Mouse (Mus musculus) midbrain, postnatal 0 days (tissue): Measurements from ENCODE around the gene Kcnip1. TPM values are rescaled to one million over a fixed set of nuclear protein-coding genes. Genes with fewer than 3 reads are reported as not detected.

ENCODE experiments used
- ATAC-seq: fragments of 200-750 bp; cut with Nextera tagmentation; 2 replicates; pipeline ENCODE4 v1.8.0; 2017; ENCODE audit warnings: moderate number of reproducible peaks, mild to moderate bottlenecking, moderate TSS enrichment, moderate library complexity; ENCODE audit not compliant: low FRiP score
- DNase-seq: peaks from one replicate; pipeline ENCODE4 v3.0.0-alpha.2; 2015; ENCODE audit warnings: low spot score
- H3K27ac ChIP-seq: fragments of 300-500 bp; sonication (generic); 2 replicates; pipeline ENCODE4 v1.5.1; 2014; ENCODE audit warnings: low read depth, mild to moderate bottlenecking, low read length, mixed read lengths
- H3K27me3 ChIP-seq: fragments of 300-500 bp; sonication (generic); 2 replicates; pipeline ENCODE4 v1.6.1; 2014; ENCODE audit warnings: low read length, control low read depth, mixed read lengths; ENCODE audit not compliant: insufficient read depth
- H3K36me3 ChIP-seq: fragments of 300-500 bp; sonication (generic); 2 replicates; pipeline ENCODE4 v1.6.1; 2014; ENCODE audit warnings: low read length, control low read depth, mixed read lengths; ENCODE audit not compliant: insufficient read depth
- H3K4me1 ChIP-seq: fragments of 300-500 bp; sonication (generic); 2 replicates; pipeline ENCODE4 v1.6.1; 2014; ENCODE audit warnings: mild to moderate bottlenecking, control low read depth, antibody characterized with exemption, low read length, mixed read lengths; ENCODE audit not compliant: insufficient read depth
- H3K4me2 ChIP-seq: fragments of 300-500 bp; sonication (generic); 2 replicates; pipeline ENCODE4 v1.6.1; 2014; ENCODE audit warnings: low read depth, mild to moderate bottlenecking, low read length, mixed read lengths; ENCODE audit not compliant: poor library complexity, severe bottlenecking
- H3K4me3 ChIP-seq: fragments of 300-500 bp; sonication (generic); 2 replicates; pipeline ENCODE4 v1.5.1; 2014; ENCODE audit warnings: low read depth, mild to moderate bottlenecking, low read length, moderate library complexity
- H3K9ac ChIP-seq: fragments of 300-500 bp; sonication (generic); replicated peaks from 2 replicates; pipeline ENCODE4 v1.6.1; 2014; ENCODE audit warnings: mild to moderate bottlenecking, low read length, moderate library complexity, mixed read lengths; ENCODE audit not compliant: poor library complexity, severe bottlenecking
- H3K9me3 ChIP-seq: fragments of 300-500 bp; sonication (generic); 2 replicates; pipeline ENCODE4 v1.6.1; 2016; ENCODE audit warnings: low read length, control low read depth
- CTCF ChIP-seq: IDR thresholded peaks from 2 replicates; pipeline ENCODE4 v1.5.1; 2016; ENCODE audit warnings: antibody characterized with exemption, mild to moderate bottlenecking
- WGBS: fragments of 180-500 bp; shearing (Covaris S2); extraction: QIAGEN DNeasy Blood & Tissue Kit; methylation state at CpG from one replicate; pipeline ENCODE4 v1.1.7; 2014; 5-methylcytosine and 5-hydroxymethylcytosine counted together
- polyA plus RNA-seq: library from polyadenylated mRNA; unstranded; fragments of >200 nt; fragmentation: Nextera tagmentation; extraction: Ambion mirVana; gene quantifications from 2 replicates; pipeline ENCODE4 v1.2.1, GENCODE M21; 2015
- total RNA-seq: library from RNA; depleted of rRNA; stranded (reverse); fragments of >200 nt; gene quantifications from 2 replicates; pipeline ENCODE4 v1.2.3, GENCODE M21; 2014

The Kcnip1 gene
- total and polyA plus RNA-seq, 2 experiments from 2014 or later = 93.8 to 145 TPM

DNA sequence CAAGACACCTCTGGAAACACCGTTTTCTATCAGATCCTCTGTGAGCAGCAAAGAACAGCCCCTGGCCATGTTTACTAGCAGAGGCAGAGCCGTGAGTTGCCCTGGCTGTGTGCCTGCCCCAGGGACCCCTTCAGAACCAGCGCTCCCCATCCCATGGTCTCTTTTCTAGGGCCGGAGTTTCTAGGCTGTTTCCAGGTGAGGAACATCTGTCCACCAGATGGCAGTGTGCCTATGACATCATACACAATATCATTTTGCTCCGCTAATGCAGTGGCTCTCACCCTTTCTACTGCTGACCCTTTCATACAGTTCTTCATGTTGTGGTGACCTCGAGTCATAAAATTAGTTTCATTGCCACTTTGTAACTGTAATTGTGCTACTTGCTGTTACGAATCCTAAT is 64.3 kb downstream of the Kcnip1 start:
- Histone ChIP-seq H3K4me2 (no peak overlapping the region), H3K4me3 (no peak overlapping the region), H3K27ac (no peak overlapping the region), H3K36me3 (no peaks in the 10 kb centered on the region), H3K27me3 (no peaks in the 10 kb centered on the region), H3K4me1 (peaks cover 3% of the 10 kb centered on the region; the same call in 1 of the 2 replicates), H3K9me3 (no peaks in the 10 kb centered on the region), H3K9ac (no peak overlapping the region)
- WGBS = 45% methylated on average over 7 of the region's 7 CpGs
- peak; percentile 67; the same call in 1 of the 2 replicates for ATAC-seq
- peak; percentile 87 for TF ChIP-seq CTCF
- peak; percentile 79 for DNase-seq

DNA sequence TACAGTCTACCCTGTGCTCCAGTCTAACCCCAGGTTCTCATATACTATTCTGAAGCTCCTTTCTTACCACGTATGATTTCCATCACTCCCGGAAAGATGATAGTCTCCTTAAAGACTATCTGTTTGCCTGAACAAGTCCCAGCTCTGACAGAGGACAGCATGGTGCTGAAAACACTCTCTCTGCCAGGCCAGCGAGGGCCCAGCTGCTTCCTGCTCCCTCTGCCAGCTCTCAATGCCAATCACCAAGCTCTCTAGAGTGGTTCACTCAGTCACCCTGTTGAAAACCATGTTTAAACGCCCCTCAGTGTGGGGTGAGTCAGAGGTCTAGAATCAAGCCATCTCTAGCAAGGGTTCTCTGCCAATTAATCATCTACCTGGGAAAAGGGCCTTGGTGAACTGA is 65.1 kb downstream of the Kcnip1 start:
- no peak for ATAC-seq
- no peak for TF ChIP-seq CTCF
- no peak overlapping the region for H3K4me3 ChIP-seq
- peak; percentile 53 for DNase-seq
- H3K27ac ChIP-seq = no peak overlapping the region
- no peaks in the 10 kb centered on the region for H3K36me3 ChIP-seq
- H3K4me2 ChIP-seq = no peak overlapping the region
- peaks cover 3% of the 10 kb centered on the region; the same call in 1 of the 2 replicates for H3K4me1 ChIP-seq
- WGBS = 74% methylated on average over 4 of the region's 4 CpGs
- no peaks in the 10 kb centered on the region for H3K27me3 ChIP-seq
- no peaks in the 10 kb centered on the region for H3K9me3 ChIP-seq
- no peak overlapping the region for H3K9ac ChIP-seq

DNA sequence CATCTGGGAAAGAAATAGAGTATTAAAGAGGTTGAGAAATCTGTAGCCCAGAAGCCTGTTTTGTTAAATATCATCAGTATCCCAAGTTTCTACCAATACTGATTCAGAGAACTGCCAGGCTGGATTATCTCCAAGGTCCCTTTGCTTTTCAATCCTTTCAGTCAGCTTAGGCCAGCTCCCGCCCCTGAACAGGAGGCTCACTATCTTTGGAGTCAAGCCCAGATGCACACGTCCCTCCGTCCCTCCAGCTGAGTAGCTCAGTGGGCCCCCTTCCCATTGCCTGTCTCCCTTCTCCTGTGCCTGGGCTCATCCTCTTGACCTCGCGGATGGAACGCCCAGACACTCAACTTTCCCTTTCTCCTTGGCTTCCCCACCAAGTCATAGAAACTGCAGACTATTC is 65.6 kb downstream of the Kcnip1 start:
- peak; percentile 50 for DNase-seq

DNA sequence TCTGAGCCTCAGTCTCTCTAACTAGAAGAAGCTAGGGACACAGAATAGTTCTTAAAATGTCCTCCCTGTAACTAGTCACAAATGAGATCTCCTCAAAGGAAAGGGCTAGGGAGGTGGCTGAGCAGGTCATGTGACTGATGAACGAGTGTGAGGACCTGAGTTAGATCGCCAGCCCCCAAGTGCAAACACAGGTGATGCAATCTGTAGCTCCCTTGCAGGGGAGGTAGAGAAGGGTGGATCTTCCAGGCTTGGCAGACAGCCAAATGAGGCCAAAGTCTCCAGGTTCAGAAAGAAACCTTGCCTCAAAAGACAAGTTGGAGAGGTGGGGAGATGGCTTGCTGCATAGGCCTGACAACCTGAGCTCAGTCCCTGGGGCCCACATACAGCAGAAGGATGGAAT is 66.4 kb downstream of the Kcnip1 start:
- 65% methylated on average over 2 of the region's 2 CpGs for WGBS
- TF ChIP-seq CTCF = no peak
- H3K27me3 ChIP-seq = no peaks in the 10 kb centered on the region

More for the DNA sequence above, 65.6 kb downstream of the Kcnip1 start:
- Histone ChIP-seq H3K9ac (no peak overlapping the region), H3K4me2 (no peak overlapping the region), H3K36me3 (no peaks in the 10 kb centered on the region), H3K4me1 (peaks cover 3% of the 10 kb centered on the region; the same call in 1 of the 2 replicates), H3K27ac (no peak overlapping the region), H3K9me3 (no peaks in the 10 kb centered on the region), H3K4me3 (no peak overlapping the region), H3K27me3 (no peaks in the 10 kb centered on the region)
- ATAC-seq = no peak
- no peak for TF ChIP-seq CTCF
- 49% methylated on average over 6 of the region's 6 CpGs for WGBS

DNA sequence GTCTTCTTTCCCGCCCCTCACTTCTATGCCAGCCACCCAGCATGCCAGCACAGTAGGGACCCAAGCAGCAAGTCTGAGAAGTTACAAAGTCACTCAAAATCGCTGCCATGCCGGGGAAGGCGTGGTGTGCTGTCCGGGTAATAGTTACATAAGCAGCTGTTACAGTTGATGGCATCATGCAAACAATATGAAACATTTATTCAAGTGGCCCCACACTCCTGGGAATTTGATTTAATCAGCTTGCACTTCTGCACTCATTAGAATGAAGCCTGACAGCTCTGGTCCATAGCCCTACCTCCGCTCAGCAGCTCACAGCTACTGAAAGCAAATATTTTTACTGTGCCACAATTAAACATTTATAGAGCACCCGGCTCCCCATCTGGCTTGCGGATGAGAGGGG is 67.2 kb downstream of the Kcnip1 start:
- H3K27ac ChIP-seq = no peak overlapping the region
- no peaks in the 10 kb centered on the region for H3K27me3 ChIP-seq
- no peaks in the 10 kb centered on the region for H3K36me3 ChIP-seq
- 0 out of 2 replicates have a peak, but pooled peaks have one; percentile 22 for ATAC-seq
- DNase-seq = peak; percentile 36
- no peak overlapping the region for H3K9ac ChIP-seq
- no peak overlapping the region for H3K4me3 ChIP-seq
- no peak for TF ChIP-seq CTCF
- no peaks in the 10 kb centered on the region for H3K9me3 ChIP-seq
- H3K4me1 ChIP-seq = peaks cover 3% of the 10 kb centered on the region; the same call in 1 of the 2 replicates
- 52% methylated on average over 8 of the region's 8 CpGs for WGBS
- no peak overlapping the region for H3K4me2 ChIP-seq

More for the DNA sequence above, 66.4 kb downstream of the Kcnip1 start:
- no peak overlapping the region for H3K27ac ChIP-seq
- peaks cover 3% of the 10 kb centered on the region; the same call in 1 of the 2 replicates for H3K4me1 ChIP-seq
- H3K4me2 ChIP-seq = no peak overlapping the region
- H3K36me3 ChIP-seq = no peaks in the 10 kb centered on the region
- H3K9ac ChIP-seq = no peak overlapping the region
- H3K9me3 ChIP-seq = no peaks in the 10 kb centered on the region
- H3K4me3 ChIP-seq = no peak overlapping the region
- DNase-seq (no peak), ATAC-seq (no peak)

DNA sequence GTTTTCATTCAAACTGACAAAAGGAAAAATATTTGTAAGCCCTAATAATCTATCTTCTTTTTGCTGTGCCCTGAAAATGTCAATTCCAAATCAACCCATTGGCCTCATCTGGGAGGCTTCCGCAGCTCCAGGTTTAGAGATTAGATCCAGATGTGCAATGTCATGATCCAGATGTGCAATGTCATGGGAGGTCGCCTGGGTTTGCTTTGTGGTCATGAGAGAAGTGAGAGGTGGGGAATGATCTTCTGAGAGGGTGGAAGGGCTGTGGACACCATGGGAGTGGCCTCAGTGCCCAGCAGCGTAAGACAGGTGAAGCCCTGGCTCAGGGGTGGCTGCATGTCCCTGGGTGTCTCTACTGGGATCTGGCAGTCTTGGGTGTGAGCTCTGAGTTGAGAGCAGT is 69.9 kb downstream of the Kcnip1 start:
- ATAC-seq = no peak
- H3K9me3 ChIP-seq = no peaks in the 10 kb centered on the region
- H3K4me1 ChIP-seq = peaks cover 3% of the 10 kb centered on the region; the same call in 1 of the 2 replicates
- no peak for TF ChIP-seq CTCF
- no peak overlapping the region for H3K9ac ChIP-seq
- H3K4me2 ChIP-seq = no peak overlapping the region
- no peak for DNase-seq
- H3K4me3 ChIP-seq = no peak overlapping the region
- WGBS = 81% methylated on average over 3 of the region's 3 CpGs
- no peaks in the 10 kb centered on the region for H3K36me3 ChIP-seq
- no peaks in the 10 kb centered on the region for H3K27me3 ChIP-seq
- H3K27ac ChIP-seq = no peak overlapping the region
